Mouse (Mus musculus) thymus, postnatal 4 days (tissue): ENCODE results near the gene Psg18.
"Not testable (repeated sequence)": the region's sequence is repeated elsewhere in the genome, so short reads cannot be mapped to it uniquely, and the experiment has no call there.

ENCODE experiments used
- DNase-seq: peaks from one replicate; pipeline ENCODE4 v3.0.0; 2021

Gene Psg18

DNA sequence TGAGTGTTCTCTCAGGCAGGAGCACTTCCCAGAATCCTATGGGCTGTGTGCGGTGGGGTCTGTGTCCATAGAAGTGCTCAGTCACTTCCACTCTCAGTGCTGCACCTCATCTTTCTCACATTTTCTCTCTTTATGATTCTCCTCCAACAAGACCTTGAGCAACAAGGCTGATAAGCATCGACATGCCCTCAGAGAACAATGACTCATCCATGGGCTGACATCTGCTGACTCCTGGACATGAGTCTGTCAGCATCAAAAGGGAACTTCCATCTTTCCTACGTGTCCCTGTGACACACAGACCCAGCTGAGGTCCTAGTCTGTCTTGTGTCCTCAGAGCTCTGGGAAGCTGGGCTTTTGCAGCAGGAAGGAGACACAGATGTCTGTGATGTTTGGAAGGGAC is at the start of gene Psg18:
Psg18 (minus strand) TSS at position 101 of the 400 bp plus-strand sequence.
- not testable (repeated sequence) for DNase-seq

DNA sequence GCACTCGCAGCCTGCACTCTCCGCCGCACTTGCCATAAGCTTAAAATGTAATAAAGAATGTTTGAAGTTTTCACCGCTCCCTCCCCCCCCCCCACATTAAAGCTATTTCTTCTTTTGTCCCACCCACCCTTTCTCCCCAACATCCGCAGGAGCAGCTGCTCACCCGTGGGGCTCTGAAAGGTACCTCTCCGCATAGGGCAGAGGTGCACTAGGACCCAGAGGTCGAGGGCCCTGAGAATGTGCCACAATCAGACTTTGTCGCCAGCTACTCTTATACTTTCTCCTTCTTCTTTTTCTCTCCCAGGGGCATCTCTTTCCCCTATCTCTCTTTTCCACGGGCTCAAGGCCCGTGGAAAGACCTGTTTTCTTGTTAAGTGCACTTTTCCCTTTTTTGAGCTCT is 48.6 kb upstream of the Psg18 start:
- DNase-seq, result no peak

DNA sequence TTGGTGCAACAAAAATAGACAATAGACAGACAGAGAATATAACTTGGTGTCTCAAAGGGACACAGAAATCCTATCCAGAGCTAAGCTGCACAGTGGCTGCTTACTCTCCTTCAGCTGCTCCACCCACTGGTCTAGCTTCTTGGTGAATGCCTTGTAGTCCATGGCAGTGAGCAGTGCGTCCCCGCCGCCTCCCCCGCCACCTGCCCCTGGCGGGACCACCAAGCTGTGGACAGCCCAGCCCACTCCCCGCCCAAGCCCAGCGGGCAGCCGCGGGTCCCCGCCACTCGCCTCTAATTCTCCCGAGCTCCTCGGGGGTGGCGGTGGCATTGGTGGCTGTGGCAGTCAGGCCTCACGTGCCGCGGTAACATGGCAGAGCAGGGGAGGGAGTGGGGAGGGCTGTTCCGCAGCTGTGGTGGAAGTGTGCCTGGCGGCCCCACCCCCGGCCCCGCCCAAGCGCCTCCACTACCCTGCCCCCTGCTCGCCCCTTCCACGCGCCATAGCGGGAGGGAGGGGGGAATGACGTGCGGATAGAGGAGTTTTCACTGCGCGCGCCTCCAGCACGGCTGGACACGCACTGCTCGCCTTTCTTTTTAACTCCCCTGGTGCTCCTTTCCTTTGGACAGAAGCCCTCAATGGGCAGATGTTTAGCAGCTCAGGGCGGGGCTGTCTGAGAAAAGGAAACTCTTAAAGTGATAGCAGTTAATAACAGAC is 47.9 kb upstream of the Psg18 start:
- DNase-seq, result no peak

DNA sequence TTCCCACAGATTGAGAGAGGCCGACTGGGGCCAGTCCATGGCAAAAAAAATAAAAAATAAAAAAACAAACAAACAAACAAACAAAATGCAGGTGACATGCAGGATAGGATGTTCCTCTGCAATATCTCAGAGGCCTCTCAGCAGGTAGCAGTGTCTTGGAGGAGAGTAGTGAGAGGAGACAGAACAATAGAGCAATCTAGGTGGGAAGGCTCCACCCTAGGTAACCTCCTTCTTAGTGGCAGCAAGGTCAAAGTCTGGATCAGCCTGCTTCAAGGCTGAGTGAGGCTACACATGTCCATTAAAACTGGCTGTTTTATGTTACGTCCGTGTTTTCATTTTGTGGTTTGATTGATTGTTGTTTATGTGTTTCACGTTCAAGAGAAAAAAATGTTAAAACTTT is 36.7 kb upstream of the Psg18 start:
- not testable (repeated sequence) for DNase-seq

DNA sequence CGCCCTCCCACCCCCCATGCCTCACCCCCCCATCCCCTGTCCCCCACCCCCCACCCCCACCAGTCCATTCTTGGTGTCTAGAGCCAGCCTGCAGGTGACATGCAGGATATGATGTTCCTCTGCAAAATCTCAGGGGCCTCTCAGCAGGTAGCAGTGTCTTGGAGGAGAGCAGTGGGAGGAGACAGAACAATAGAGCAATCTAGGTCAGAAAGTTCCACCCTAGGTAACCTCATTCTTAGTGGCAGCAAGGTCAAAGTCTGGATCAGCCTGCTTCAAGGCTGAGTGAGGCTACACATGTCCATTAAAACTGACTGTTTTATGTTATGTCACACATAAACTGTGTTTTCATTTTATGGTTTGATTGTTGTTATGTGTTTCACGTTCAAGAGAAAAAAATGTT is 23.5 kb upstream of the Psg18 start:
- DNase-seq, result no peak

GRCm38 (mm10) chr7:18335411-18335810 is 19.4 kb downstream of the Psg18 start:
- not testable (repeated sequence) for DNase-seq
